Mouse (Mus musculus): ENCODE results near the gene Ankle1.

GRCm38 (mm10) chr8:71381421-71381970 is 24.3 kb upstream of the Ankle1 start, which contains the start of gene Nr2f6:
- TF ChIP-seq MYOG (IDR thresholded peaks at IDR 0.05; ENCODE audit: control insufficient read depth, extremely low read depth, insufficient read length) (no peak), CTCF (IDR thresholded peaks at IDR 0.05; ENCODE audit: control insufficient read depth, insufficient read depth, insufficient read length) (no peak), MAX (IDR thresholded peaks at IDR 0.05) (no peak), FOSL1 (IDR thresholded peaks at IDR 0.05; ENCODE audit: insufficient read depth, low read length, poor library complexity, severe bottlenecking) (no peak)
